Mouse (Mus musculus) ES-Bruce4 (cell line): ENCODE results near the gene Pbrm1.

Experiments used
- EP300 ChIP-seq: IDR thresholded peaks from 2 replicates; pipeline ENCODE4 v1.6.1; 2011; ENCODE audit warnings: low read depth, low read length; ENCODE audit not compliant: insufficient read depth
- POLR2A ChIP-seq: IDR thresholded peaks from one replicate; pipeline ENCODE4 v1.8.1; 2011; ENCODE audit warnings: low read length; ENCODE audit not compliant: insufficient read depth

DNA sequence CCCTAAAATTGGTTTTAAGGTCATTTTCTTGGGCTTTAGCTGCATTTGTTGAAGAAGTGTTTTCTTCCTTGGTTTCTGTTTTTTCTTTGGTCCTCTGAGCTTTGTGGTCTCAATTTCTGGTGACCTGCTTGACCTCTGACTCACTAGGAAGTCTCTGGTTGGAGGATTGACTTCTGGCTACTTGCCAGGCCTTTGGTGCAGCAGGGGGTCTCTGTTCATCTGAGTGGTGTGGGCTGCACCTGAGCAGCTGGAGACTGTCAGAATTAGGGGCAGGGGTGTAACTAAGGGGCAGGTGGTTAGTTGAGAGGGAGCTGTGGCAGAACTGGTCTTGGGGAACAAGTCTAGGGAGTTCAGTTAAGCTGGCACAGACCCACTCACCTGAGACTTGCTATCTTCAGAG, 62.2 kb downstream of the Pbrm1 start:
- no peak for TF ChIP-seq EP300
- TF ChIP-seq POLR2A = no peak
